Mouse (Mus musculus): ENCODE measurements around the gene Gm6370. TPM values are rescaled to one million over a fixed set of nuclear protein-coding genes. Genes with fewer than 3 reads are reported as not detected.

Gene Gm6370
- not detected in 2 replicates for total RNA-seq (2023)

GRCm38 (mm10) chr5:146491063-146491462 is at the start of gene Gm6370:
TSS of gene Gm6370 (plus strand) at chr5:146491363.

GRCm38 (mm10) chr5:146481665-146482064 is 9.5 kb upstream of the Gm6370 start, which contains the start of gene Gm6408:
TSS of gene Gm6408 (plus strand) at chr5:146481965.

GRCm38 (mm10) chr5:146502099-146502498 is 10.9 kb downstream of the Gm6370 start, which contains the start of gene 4930449I24Rik:
TSS of gene 4930449I24Rik (plus strand) at chr5:146502399.

GRCm38 (mm10) chr5:146513823-146514222 is 22.7 kb downstream of the Gm6370 start, which contains the start of gene Gm3402:
TSS of gene Gm3402 (plus strand) at chr5:146514123.

GRCm38 (mm10) chr5:146525501-146525900 is 34.3 kb downstream of the Gm6370 start, which contains the start of gene Gm3404:
TSS of gene Gm3404 (plus strand) at chr5:146525801.

GRCm38 (mm10) chr5:146537347-146537746 is 46.2 kb downstream of the Gm6370 start, which contains the start of gene Gm3409:
TSS of gene Gm3409 (plus strand) at chr5:146537647.

Other genes with a start within 250 kb of the Gm6370 start
- not detected in 2 replicates for gene Wasf3, start 106.4 kb upstream of the Gm6370 start, total RNA-seq (2023)
- not detected in 2 replicates for gene Gm6408, start 9.4 kb upstream of the Gm6370 start, total RNA-seq (2023)
- not detected in 2 replicates for gene 4930449I24Rik, start 11.0 kb downstream of the Gm6370 start, total RNA-seq (2023)
- not detected in 2 replicates for gene Gm3402, start 22.8 kb downstream of the Gm6370 start, total RNA-seq (2023)
- not detected in 2 replicates for gene Gm3404, start 34.4 kb downstream of the Gm6370 start, total RNA-seq (2023)
- not detected in 2 replicates for gene Gm3409, start 46.3 kb downstream of the Gm6370 start, total RNA-seq (2023)
- gene Gm3415, start 64.8 kb downstream of the Gm6370 start, total RNA-seq (2023), result not detected in 2 replicates
- not detected in 2 replicates for gene Gpr12, start 93.9 kb downstream of the Gm6370 start, total RNA-seq (2023)

Data from neutrophil, adult 65 days (primary cell).